Mouse (Mus musculus) heart, postnatal 10 days (tissue): ENCODE data around the gene Oaz2. TPM values are rescaled to one million over a fixed set of nuclear protein-coding genes. Genes with fewer than 3 reads are reported as not detected.

ENCODE experiments used
- DNase-seq, 2 experiments: peaks; one replicate each; pipeline ENCODE4 v3.0.0; 2021
- intact Hi-C: fragments of 180-260 bp; cut with DNase I; formaldehyde crosslinking; loops from one replicate; pipeline ENCODE4 v1.15.1; 2025
- total RNA-seq, 2 experiments: library from RNA; stranded (reverse); gene quantifications; 2 replicates each; pipeline ENCODE4 v1.2.3; 2021

Oaz2 gene
- 100 to 1,000 TPM; 269 to 276 TPM for total RNA-seq

DNA sequence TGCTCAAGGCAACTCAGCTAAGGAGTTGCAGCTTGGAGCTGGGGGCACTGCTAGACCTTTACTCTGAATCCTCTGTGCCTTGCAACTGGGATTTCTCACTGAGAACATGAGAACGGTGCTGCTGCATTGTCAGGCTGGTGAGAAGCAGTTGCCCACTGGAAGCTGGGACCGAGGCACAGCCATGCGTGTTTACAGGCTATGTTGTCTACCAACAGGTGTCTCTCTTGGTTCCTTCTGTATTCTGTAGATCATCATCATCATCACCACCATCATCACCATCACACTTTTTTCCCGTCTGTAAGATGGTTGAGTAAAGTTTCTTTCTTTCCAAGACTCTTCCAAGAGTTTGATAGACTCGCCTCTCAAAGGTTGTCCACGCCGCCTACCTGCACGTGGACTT is at the start of gene Oaz2:
Gene Oaz2, plus strand, starts transcription at position 301 of the 400 bp plus-strand sequence.
- no peak for DNase-seq

DNA sequence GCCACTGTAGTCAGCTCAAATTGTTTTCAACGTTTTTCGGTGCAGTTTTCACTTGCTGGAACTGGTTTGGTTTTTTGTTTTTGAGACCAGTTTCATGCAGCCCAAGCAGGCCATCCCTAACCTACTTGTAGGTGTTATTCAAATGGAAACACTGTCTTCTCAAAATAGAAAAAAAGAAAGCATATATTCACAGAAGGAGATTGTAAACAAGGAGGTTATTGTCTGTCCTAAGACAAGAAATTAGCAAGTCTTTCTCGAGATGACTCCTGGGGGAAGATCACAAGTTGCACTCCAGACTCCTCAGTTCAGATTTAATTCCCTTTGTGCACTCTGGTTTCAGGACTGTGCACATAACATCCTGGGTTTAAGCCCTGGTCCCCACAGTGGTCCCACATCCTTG is 48.5 kb upstream of the Oaz2 start:
- intact Hi-C loops: no loop called here

More for the DNA sequence above, at the start of gene Oaz2:
- intact Hi-C loops: loop anchor here (2.0 kb wide), 1 partner anchor 161 kb away; no protein-coding TSS in a partner anchor

DNA sequence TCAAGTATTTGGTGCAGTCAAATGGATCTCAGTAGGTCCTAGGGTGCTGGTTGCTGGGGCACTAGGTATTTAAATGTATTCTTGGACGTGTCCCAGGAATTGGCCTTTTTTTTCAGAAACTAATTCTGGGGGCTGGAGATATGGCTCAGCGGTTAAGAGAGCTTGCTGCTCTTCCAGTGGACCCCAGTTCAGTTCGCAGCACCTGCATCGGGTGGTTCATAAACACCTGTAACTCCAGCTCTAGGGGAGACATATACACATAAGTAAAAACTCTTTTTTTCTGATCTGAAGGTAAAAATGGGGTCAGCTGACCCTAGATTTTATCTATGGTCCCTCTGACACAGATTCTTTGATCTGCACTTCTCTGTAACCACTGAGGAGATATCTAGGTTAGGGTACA is 46.6 kb upstream of the Oaz2 start:
- intact Hi-C loops: no loop called here
- DNase-seq: no peak

More for the DNA sequence above, 48.5 kb upstream of the Oaz2 start:
- DNase-seq: no peak

DNA sequence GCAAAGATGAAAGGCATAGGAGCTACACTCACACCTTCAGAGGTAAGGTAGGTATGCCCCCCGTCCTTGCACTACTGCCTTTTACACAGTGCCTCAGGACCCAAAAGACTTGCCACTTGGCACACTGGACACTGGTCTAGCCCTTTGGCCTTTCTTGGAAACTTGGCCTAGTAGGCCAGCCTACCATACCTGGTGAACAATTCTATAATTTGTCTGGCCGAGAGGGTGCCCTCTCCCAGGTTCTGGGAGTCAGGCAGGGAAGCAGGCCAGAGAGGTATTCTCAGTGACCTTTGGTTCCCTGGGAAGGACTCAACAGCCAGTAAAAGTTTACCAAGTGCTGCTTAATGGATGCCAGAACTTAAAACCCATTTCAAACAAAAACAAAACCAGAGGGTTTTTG is 46.1 kb upstream of the Oaz2 start:
- intact Hi-C loops: no loop called here

DNA sequence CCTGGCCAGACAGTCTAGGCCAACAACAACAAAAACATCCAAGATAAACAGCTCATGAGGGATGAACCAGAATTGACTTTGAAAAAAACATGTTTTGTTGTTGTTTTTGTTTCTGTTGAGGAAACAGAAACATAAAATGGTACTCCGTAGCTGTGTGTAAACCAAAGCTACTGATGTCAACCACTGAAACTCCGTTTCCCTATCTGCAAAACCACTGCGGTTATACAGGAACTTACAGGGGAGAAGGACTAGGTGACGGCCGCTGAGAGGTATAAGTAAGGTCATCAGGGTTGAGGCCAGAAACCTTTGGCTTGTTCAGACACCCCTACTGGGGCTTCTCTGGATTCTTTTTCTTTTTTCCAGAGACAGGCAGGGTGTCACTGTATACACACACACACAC is 45.0 kb upstream of the Oaz2 start:
- DNase-seq: no peak
- intact Hi-C loops: no loop called here

More for the DNA sequence above, 46.1 kb upstream of the Oaz2 start:
- DNase-seq: no peak

DNA sequence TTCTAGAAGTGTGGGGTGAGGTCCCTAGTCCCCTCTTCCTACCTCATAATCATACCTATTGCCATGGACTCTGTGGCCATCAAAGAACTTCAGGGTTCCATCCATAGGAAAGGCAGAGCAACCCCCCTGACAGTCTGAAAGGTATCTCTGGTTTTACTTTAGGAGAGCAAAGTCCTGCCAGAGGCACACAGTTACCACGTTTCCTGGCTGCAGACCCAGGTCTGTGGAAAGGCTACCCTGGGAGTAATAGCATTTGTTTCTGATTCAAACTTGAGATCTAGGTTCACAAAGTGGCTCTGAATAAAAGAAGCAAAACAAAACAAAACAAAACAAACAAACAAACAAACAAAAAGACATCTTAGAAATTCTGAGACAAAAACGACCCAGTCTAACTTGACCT is 43.5 kb upstream of the Oaz2 start:
- intact Hi-C loops: no loop called here
- DNase-seq: no peak

DNA sequence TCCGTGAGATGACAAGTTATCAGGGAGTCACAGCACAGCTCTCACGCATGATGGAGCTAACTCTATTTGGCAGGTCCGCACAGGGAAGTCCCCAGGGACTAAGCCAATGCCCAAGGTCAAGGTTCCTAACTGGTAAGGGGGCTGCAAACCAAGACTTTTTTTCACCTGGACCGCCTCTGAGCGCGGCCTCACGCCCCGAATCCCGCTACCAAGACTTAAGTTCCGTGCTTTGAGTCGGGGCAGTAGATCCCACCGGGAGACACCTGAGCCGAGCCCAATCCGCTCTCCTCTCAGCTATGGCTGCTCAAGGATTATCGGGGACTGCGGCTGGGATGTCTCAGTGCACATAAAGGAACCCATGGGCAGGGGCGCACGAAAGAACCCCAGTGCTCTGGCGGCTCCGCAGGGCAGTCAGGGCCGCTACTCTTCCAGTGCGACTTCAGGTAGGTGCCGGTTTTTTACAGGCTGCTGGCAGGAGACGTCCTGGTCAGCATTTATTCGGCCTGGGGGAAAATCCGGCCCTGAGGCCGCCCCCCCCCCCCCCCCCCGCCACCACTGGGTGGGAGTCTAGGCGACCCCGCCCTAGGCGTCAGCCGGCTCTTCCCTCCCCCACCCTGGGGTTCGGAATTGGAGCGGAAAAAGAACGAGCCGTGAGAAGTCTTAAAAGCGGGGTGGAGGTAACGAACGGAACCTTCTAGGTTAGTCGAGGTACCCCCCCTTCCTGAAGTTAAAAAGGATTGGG is 38.6 kb upstream of the Oaz2 start, which contains the start of gene Rbpms2:
Gene Rbpms2, plus strand, starts transcription at position 624 of the 742 bp plus-strand sequence.
- intact Hi-C loops: loop anchor here (2.0 kb wide), 1 partner anchor 32 kb away; no protein-coding TSS in a partner anchor
- peak; percentile 67 to 72 for DNase-seq

DNA sequence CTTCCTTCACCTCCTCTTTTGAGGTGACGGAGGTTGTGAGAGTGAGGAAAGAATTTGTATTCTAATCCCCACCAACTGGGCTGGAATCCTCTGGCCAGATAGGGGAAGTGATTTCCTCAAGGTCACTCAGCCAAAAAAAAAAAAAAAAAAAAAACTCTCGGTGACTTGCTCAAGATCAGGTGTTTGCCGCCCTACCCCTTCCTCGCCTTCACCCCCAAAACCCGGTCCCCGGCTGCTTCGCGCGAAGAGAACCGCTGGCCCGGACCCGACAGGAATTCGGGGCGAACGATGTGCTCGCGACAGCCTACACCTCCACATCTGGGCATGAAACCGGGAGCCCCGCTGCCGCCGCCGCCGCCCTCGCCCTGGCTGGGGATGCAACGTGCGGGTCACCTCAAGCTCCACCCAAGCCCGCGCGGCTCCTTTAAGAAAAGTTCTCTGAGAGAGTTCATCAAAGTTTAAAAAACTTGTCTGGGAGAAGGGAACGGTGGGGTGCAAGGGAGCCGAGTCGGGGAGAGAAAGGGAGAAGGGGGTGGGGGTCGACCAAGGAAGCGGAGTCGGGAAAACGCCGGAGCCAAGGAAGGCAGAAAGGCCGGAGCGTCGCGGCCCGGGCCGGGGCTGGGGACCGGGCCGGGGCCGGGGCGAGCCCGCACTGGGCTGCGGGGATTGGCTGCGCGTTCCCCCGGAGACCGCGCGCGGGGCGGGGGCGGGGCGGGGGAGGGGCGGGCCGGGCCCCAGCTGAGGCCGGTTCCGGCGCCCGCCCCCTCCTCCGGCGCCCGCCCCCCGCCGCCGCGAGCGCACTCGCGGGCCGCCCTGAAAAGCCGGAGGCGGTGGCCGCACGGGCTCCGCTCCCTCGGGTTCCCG is 37.8 kb upstream of the Oaz2 start:
- intact Hi-C loops: loop anchor here (2.0 kb wide), 1 partner anchor 31 kb away; no protein-coding TSS in a partner anchor
- peak; percentile 75 to 77 for DNase-seq

DNA sequence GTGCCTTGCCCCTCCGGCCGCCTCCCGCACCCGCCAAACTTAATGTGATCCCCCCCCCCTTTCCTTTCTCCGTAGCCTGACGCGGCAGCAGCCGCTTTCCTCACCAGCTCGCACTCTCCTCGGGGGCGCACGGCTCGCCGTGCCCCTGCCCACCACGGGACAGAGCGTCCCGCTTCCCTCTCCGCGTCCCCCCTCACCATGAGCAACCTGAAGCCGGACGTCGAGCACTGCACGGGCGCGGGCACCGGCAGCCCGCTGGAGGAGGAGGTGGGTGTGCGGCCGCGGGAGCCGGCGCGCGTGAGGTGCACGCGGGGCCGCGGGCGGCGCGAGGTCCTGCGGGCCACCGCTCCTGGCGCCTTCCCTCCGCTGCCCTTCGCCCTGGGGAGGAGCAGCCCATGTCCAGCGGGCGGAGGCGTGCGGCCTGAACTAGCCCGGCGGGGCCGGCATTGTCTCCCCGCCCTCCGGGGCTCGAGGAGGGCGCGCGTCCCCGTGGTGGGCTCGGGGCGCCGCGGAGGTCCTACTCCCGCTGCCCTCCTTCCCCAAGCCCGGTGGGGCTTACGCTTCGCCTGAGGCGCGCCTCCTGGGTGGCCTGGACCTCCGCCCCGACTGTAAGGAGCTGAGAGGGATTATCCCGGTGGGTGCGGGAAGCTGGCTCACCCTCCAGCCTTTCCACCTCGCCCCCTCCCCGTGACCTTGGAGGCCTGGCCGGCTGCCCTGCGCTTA is 37.0 kb upstream of the Oaz2 start:
- intact Hi-C loops: no loop called here
- peak; percentile 52 to 73 for DNase-seq

DNA sequence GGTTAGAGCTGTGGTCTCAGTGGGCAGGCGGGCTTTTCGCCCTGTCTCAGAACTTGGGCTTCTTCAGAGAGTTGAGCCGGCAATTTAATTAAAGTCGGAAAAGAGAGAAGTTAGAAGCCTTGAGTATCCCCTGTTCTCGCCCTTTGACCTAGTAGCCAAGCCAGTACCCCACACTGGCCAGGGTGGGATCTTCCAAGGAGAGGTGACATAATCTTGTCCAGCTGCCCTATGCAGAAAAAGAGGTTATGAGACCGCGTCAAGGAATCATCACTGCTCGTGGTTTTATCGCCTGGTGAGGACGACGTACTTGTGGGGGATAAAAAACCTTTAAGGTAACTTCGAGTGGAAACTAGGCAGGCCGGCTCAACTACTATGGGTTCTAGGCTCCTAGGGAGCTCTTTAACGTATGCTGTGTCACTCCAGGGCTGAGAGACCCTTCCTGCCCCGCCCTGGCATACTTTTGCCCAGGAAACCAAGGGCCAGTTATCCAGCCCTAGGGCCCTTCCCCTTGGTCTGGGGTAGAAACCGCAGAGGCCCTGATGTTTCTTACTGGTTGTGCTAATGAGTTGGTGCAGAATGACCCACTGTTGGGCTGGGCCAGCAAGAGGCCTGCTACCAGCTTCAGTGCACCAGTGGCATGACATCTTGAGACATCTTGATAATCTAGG is 36.3 kb upstream of the Oaz2 start:
- DNase-seq: no peak
- intact Hi-C loops: no loop called here

DNA sequence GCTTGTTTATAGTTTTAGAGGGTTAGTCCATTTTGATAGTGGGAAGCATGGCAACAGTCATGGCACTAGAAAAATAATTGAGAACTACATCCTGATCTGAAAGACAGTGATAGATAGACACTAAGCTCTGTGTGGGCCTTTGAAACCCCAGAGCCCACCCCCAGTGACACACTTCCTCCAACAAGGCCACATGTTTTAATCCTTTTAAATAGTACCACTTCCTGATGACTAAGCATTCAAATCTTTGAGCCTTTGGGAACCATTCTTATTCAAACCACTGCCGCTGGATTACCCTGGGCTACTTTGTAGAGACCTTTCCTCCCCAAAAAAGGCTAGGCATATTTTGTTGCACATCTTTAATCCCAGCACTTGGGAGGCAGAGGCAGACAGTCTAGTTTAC is 32.0 kb upstream of the Oaz2 start:
- no peak for DNase-seq
- intact Hi-C loops: no loop called here

DNA sequence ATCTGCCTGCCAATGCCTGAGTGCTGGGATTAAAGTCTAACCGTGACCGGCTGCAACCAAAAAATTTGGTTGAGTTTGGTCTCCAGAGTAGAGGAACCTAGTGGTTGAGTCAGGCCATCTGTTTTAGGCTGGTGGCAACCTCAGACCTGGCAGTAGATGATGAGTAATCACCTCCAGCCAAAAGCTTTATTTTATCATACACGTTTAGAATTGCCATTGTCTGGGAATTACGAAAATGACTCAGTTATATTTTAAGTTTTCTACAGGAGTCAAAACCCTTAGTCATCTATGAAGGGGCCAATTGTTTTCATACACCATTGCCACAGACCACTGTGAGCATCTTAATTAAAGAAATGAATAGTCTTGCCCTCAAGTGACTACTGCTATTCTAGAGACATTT is 30.9 kb upstream of the Oaz2 start:
- intact Hi-C loops: no loop called here

DNA sequence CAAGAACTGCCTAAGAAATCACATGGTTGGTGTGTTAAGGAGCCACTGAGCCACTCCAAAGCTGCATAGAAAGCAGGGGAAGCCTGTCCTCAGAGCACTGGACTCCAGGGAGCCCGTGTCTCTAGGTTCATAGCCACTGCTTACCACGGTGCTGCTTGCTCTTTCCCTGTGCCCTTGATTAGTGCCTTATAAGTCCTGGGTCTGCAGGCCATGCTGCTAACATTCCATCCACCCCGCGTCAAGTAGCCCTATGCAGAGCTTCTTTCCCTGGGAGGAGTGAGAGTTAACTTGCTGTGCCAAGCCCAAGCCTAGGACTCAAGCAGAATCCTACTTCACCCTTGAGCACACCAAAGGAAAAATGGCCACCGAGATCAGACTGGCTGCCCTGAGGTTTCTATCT is 28.7 kb upstream of the Oaz2 start:
- intact Hi-C loops: no loop called here
- DNase-seq: peak in 1 of 2 experiments; percentile 38

More for the DNA sequence above, 30.9 kb upstream of the Oaz2 start:
- no peak for DNase-seq

DNA sequence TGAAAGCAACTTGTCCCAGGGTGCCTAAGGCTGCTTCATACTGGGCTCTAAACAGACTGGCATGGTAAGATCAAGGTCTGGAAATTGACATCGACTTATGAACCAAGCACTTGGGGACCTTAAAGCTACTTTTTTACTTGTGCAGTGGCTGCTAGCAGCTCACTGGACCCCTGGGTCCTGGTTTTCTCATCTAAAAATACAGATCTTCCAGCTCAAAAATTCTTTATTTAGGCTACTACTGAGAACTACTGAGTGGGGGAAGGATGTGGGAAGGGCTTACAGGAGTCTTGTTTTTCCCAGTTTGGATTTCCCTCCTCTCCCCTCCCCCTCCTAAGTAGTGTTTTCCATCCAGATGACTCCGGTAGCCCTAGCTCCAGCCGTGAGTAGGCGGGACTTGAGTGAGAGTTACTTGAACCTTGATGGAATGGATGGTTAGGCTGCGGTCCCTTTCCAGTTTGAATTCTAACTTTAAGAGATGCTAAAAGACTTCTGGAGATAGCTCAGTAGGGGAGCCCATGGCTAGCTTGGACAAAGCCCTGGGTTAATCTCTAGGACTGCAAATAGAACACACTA is 26.9 kb upstream of the Oaz2 start:
- intact Hi-C loops: no loop called here
- DNase-seq: no peak

DNA sequence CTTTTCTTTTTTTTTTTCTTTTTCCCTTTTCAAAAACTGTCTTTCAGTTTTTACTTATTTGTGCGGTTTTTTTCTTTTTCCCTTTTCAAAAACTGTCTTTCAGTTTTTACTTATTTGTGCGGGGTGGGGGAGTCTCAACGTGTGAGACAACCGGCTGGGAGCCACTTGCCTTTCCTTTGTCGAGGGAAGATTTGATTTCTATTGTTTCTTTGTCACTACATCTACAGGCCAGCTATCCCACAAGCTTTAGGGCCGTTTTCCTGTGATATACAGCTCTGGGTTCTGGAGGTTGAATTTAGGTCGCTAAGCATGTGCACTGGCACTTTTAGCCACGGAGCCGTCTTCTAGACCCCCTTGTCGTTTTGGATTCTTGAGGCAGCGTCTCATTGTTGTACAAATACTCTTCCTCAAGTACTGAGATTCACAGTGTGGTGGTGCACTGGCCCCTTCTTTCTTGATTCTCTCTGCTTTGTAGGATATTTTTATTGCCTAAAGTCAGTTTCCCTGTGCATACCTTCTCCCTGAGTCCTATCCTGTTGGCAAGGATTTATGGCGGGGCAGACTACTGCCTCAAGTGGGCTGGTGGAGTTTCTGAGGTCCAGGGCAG is 26.3 kb upstream of the Oaz2 start:
- intact Hi-C loops: no loop called here
- no peak for DNase-seq

DNA sequence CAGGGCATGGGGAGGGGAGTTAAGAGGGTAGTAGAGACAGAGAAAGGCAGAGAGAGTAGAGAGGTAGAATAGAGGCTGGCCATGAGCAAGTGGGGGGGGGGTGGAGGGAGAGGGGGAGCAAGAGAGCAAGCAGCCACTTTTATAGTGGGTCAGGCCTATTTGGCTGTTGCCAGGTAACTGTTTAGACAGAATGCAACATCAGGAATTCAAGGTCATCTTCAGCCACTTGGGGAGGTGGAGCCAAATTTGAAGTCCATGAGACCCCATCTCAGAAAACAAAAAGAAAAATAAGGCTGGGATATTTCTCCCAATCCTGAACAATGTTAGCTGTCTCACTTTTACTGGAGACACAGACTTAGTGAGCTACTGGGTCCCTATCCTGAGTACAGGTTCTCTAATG is 25.3 kb upstream of the Oaz2 start:
- intact Hi-C loops: no loop called here
- no peak for DNase-seq

DNA sequence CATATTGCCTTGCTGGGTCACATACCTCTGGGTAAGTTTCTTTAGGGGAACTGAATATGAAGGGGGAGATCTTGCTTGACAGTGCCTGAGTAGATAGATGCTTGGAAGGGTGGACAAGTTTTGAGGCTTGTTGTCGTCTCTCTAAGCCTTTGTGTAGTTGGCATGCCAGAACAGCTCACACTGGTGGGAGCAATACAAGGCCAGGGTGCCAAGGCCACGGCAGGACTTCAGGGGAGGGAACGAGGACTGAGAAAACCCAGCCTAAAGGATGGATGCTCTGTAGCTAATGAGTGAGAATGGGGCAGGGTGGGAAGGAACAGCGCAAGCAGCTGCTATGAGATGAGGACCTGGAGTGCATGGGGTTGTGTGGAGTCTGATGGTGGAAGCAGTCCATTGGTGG is 22.8 kb upstream of the Oaz2 start:
- DNase-seq: no peak
- intact Hi-C loops: no loop called here

DNA sequence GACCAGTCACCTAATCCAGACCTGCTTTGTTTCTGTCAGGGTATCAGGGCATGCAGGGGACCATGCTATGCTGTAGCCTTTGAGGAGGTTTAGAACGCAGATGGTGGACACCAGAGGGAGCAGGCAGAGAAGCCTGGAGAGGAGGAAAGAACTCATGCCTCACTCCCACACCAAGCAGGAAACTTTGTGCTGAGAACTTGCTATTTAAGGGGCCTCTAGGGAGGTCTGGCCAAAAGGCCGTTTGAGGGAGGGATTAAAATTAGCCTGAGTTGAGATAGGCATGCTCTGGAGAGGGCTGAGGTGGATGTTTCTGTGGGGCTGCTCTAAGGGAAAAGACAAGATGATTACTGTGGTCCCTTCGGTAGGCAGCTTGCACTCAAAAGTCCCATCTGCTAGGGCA is 21.8 kb upstream of the Oaz2 start:
- intact Hi-C loops: no loop called here
- DNase-seq: peak; percentile 55 to 60

DNA sequence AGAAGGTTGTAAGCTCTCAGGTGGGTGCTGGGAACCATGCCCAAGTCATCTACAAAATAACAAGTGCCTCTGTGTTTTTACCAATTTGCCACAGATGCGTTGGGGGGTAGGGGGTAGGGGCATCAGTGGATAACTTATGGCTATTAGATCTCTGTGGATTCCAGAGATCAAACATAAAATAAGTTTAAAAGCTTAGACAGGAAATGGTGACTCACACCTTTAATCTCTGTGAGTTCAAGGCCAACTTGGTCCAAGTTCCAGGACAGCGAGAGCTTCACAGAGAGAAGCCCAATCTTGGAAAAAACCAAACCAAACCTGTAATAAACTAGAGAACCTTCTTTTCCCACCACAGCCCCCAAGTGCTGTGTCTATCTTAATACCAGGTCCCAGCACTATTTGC is 21.0 kb upstream of the Oaz2 start:
- DNase-seq: no peak
- intact Hi-C loops: no loop called here

DNA sequence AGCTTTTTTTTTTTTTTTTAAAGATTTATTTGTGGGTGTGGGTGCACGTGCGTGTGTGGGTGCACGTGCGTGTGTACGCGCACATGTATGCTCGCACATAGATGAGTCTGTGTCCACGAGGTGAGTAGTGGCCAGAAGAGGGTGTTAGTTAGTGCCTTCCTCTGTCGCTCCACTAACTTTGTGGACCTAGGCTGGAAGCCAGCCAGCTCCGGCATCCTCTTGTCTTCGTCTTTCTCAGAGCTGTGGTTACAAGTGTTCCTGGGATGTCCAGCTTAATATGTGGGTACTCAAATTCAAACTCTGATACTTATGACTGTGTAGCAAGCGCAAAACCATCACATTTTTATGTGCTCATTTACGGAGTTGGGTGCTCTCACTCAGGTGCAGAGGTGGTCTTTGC is 19.1 kb upstream of the Oaz2 start:
- intact Hi-C loops: no loop called here
- DNase-seq: no peak
